Mouse (Mus musculus) spleen, adult 2 months (tissue): Measurements from ENCODE around the gene Ulk1. TPM values are rescaled to one million over a fixed set of nuclear protein-coding genes. Genes with fewer than 3 reads are reported as not detected.

Experiments used
- DNase-seq, 2 experiments: peaks; one replicate each; pipeline versions ENCODE4 v3.0.0 to v3.0.0-alpha.2; 2012 to 2021; ENCODE audit warnings: low spot score in 2 of 2, low read depth in 1 of 2
- H3K27ac ChIP-seq: fragments of 200-500 bp; 2 replicates; pipeline ENCODE4 v1.5.1; 2012; ENCODE audit warnings: low read length, inconsistent platforms; ENCODE audit not compliant: insufficient read depth
- H3K27me3 ChIP-seq: fragments of 200-500 bp; 2 replicates; pipeline ENCODE4 v1.6.1; 2012; ENCODE audit warnings: mild to moderate bottlenecking, moderate library complexity, low read length, inconsistent platforms; ENCODE audit not compliant: control insufficient read depth, insufficient read depth
- H3K36me3 ChIP-seq: fragments of 200-500 bp; 2 replicates; pipeline ENCODE4 v1.6.1; 2012; ENCODE audit warnings: mild to moderate bottlenecking, low read length, inconsistent platforms; ENCODE audit not compliant: control insufficient read depth, insufficient read depth
- H3K4me1 ChIP-seq: fragments of 200-500 bp; 2 replicates; pipeline ENCODE4 v1.6.1; 2011; ENCODE audit warnings: inconsistent platforms; ENCODE audit not compliant: control insufficient read depth, insufficient read depth, insufficient read length
- H3K4me3 ChIP-seq: fragments of 200-500 bp; 2 replicates; pipeline ENCODE4 v1.5.1; 2011; ENCODE audit warnings: mild to moderate bottlenecking, inconsistent platforms; ENCODE audit not compliant: insufficient read depth, insufficient read length; ENCODE audit errors: extremely low read depth
- CTCF ChIP-seq: fragments of 200-500 bp; IDR thresholded peaks from 2 replicates; pipeline ENCODE4 v1.5.1; 2011; ENCODE audit warnings: mild to moderate bottlenecking, inconsistent platforms; ENCODE audit not compliant: insufficient read depth, insufficient read length, insufficient replicate concordance; ENCODE audit errors: extremely low read depth
- POLR2A ChIP-seq: fragments of 200-500 bp; IDR thresholded peaks from 2 replicates; pipeline ENCODE4 v1.6.1; 2011; ENCODE audit warnings: low read depth, low read length, inconsistent platforms
- WGBS: fragments of 180-500 bp; shearing (Covaris S2); methylation state at CpG from one replicate; pipeline ENCODE4 v1.1.7; 2018; 5-methylcytosine and 5-hydroxymethylcytosine counted together
- polyA plus RNA-seq: library from polyadenylated mRNA; depleted of rRNA; stranded (reverse); fragments of >200 nt; gene quantifications from 2 replicates; pipeline ENCODE4 v1.2.3, GENCODE M21; 2012

The Ulk1 gene
- polyA plus RNA-seq, 1 experiment = 39.9 TPM

DNA sequence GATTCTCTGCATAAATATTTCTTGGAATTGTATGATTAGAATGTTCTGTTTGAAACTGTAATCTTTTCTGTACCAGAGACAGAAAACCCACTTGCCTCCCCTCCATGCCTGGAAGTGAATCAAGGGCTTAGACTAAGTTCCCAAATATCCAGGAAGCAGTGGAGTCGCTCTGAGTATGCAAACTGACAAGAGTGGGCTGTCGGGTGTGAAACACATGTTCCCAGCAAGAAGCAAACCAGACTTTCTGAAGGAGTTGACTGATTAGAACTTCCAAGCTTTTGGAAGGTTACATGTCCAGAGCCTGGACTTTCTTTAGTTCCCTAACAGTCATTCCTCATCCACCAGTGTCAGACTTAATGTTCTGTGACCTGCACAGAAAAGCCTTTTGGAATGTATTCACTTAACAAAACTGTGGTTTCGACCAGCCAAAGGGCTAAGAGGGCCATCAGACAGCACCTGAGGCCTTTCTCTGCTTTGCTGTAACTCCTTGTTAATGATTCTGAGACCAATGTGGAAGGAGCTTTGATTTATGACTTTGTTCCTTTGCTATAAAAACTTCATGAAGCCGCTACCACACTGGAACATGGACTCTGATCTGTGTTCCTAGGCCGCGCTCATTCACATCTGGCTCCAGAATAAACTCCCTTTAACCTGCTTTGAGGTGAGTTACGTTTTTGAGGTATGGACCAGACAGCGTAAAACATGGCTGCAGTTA is 17.0 kb upstream of the Ulk1 start:
- H3K4me3 ChIP-seq = no peak overlapping the region
- no peaks in the 10 kb centered on the region for H3K27me3 ChIP-seq
- H3K36me3 ChIP-seq = peaks cover 8% of the 10 kb centered on the region
- WGBS = 90% methylated on average over 8 of the region's 8 CpGs
- TF ChIP-seq CTCF (no peak), POLR2A (no peak)
- no peak for DNase-seq
- H3K27ac ChIP-seq = no peak overlapping the region
- no peaks in the 10 kb centered on the region for H3K4me1 ChIP-seq

DNA sequence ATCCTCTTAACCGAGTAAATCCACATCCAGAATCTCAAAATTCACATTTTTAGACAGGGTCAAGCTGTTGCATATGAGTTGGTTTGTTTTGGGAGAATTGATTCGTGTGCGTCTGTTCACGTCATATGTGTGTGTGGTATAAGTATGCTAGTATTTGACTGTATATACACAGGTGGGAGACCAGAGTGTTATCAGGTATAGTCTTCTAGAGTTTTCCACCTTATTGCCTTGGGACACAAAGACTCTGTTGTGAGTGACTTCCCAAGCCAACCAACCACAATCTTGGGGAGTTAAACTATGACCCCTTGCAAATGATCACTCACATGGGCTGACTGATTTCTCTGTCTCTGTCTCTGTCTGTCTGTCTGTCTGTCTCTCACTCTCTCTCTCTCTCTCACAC is 14.5 kb upstream of the Ulk1 start:
- no peak for DNase-seq
- H3K27me3 ChIP-seq = no peaks in the 10 kb centered on the region
- peaks cover 3% of the 10 kb centered on the region; the same call in 1 of the 2 replicates for H3K36me3 ChIP-seq
- H3K4me3 ChIP-seq = no peak overlapping the region
- H3K4me1 ChIP-seq = no peaks in the 10 kb centered on the region
- no peak for TF ChIP-seq POLR2A
- no peak for TF ChIP-seq CTCF
- WGBS = 90% methylated on average over 4 of the region's 4 CpGs
- H3K27ac ChIP-seq = no peak overlapping the region

DNA sequence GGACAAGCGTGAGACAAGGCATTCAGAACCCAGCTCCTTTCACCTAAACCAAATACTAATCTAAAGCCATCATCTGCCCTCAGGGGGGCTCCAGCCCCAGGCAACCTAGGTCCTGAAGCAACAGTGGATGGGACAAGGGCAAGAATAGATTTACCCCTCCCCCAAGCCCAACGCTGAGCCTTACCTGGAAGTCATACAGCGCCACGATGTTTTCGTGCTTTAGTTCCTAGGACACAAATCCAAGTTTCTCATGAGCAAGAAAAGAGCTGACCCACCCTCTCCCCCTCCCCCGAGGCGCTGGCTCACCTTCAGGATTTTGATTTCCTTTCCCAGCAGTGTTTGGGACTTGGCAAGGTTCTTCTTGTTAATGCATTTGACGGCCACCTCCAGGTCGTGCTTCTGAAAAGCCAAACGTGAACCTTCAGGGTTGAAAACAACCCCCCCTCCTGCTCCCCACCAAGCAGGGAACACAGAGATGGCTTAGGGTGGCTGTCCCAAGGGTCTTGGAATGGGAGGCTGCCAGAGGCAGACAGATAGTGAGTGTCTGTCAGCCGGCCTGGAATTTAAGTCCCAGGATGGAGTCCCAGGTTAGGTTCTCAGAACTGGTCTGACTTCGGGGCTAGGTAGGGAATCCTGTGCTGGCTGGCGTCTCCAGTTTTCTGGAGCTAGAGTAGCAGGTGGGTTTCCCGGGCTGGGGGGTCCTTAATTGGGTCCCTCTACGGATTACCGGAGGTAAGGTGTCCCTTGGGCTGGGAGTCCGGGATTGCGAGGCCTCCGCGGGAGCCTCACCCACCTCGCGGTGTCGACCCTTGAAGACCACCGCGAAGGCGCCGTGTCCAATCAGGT is 853 bp downstream of the Ulk1 start:
- no peak for DNase-seq
- Histone ChIP-seq H3K27me3 (no peaks in the 10 kb centered on the region), H3K4me1 (peaks cover 14% of the 10 kb centered on the region), H3K36me3 (no peaks in the 10 kb centered on the region), H3K4me3 (peak overlapping the region; percentile 93), H3K27ac (peak overlapping the region; percentile 65; the same call in 1 of the 2 replicates)
- no peak for TF ChIP-seq CTCF
- TF ChIP-seq POLR2A = no peak
- 4% methylated on average over 27 of the region's 27 CpGs for WGBS

DNA sequence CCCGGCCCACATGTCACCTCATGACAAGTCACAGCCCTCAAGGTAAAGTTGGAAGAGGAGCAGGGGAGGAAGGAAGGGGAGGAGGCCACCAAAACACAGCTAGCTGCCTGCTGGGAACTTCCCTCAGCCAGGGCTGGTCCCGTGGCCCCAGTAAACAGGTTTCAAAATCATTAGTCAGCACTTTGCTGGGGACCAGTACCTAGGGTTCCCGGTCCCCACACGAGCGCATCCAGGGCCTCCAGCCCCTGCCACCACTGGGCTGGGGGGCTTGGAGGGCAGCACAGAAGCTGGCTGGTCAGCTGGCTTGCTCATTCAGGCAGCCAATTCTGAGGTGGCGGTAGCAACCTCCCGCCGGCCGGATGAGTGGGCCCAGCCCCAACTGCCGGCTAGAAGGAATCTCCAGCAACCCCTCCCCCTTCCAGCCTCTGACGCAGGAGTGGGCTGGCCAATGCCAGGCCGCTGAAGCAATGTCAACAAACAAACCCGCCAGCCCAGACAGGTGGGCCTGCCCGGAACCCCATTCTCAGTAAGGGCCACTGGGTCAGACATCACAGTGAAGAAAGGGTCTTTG is 1.8 kb downstream of the Ulk1 start:
- TF ChIP-seq POLR2A = no peak
- TF ChIP-seq CTCF = no peak
- H3K4me3 ChIP-seq = peak overlapping the region; percentile 93
- H3K4me1 ChIP-seq = peaks cover 14% of the 10 kb centered on the region
- peak overlapping the region; percentile 62 for H3K27ac ChIP-seq
- no peaks in the 10 kb centered on the region for H3K36me3 ChIP-seq
- 7% methylated on average over 14 of the region's 14 CpGs for WGBS
- no peaks in the 10 kb centered on the region for H3K27me3 ChIP-seq
- DNase-seq = peak in 1 of 2 experiments; percentile 59

DNA sequence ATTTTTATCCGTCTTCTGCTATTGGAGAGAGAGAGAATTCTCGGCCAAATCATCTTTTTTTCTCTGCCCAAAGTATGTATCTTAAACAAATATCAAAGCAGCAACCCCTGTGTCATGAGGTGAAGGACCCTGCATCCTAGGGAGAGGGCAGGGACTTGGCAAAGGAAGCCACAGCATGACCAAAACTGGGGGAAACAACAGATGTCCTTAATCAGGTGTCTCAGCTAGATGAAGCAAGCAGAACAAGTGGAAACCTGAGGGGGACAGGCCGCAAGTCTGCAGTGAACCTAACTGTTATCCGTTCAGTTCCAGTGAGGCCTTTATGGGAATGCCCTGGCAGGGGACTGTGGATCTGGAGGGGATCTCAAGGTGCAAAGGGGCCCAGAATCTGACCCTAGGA is 2.4 kb downstream of the Ulk1 start:
- peak overlapping the region; percentile 62; the same call in 1 of the 2 replicates for H3K27ac ChIP-seq
- H3K27me3 ChIP-seq = no peaks in the 10 kb centered on the region
- TF ChIP-seq POLR2A (no peak), CTCF (no peak)
- DNase-seq = no peak
- H3K4me3 ChIP-seq = no peak overlapping the region
- peaks cover 14% of the 10 kb centered on the region for H3K4me1 ChIP-seq
- WGBS = 87% methylated on average over 4 of the region's 4 CpGs
- no peaks in the 10 kb centered on the region for H3K36me3 ChIP-seq

DNA sequence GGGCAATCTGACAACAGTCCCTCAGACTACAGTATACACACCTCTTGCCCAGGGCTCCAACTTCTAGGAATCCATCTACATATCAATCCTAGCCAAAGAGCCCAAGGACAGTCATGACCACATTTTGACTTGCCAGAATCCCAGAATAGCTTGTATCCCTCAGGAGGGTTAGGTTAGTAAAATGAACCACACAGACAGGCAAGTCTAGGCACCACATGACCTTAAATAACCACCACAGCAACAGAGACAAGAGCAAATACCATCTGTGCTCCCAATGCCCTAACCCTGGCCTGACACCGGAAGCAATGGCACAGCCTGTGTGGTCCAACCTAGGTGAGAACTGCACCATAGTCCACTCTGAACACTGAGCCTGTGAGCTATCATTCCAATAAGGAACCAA is 3.2 kb downstream of the Ulk1 start:
- H3K27me3 ChIP-seq = no peaks in the 10 kb centered on the region
- TF ChIP-seq POLR2A (no peak), CTCF (no peak)
- peaks cover 14% of the 10 kb centered on the region for H3K4me1 ChIP-seq
- no peak overlapping the region for H3K4me3 ChIP-seq
- no peak for DNase-seq
- H3K27ac ChIP-seq = no peak overlapping the region
- 97% methylated on average over 1 of the region's 1 CpGs for WGBS
- no peaks in the 10 kb centered on the region for H3K36me3 ChIP-seq
